ENCODE assay signal across 23 mouse cellular contexts in genomic region chr3:144642141-144642540, GRCm38 (mm10).
"Had no signal": no experiment of that assay in that cellular context is flagged by ENCODE, and none has a peak within 500 bp of the region (broad histone marks: within the 10 kb centered on the region; RNA-seq: fewer than 3 reads in every experiment).

No protein-coding gene starts in this region.

- H3K36me3 ChIP-seq: heart, embryonic 10.5 days; heart, embryonic 12.5 days; hindbrain, embryonic 13.5 days; hindbrain, embryonic 15.5 days; limb, embryonic 13.5 days; limb, embryonic 15.5 days; liver, embryonic 13.5 days; liver, embryonic 15.5 days had no signal

- H3K4me3 ChIP-seq: heart, embryonic 10.5 days; heart, embryonic 12.5 days; hindbrain, embryonic 13.5 days; hindbrain, embryonic 15.5 days; limb, embryonic 13.5 days; limb, embryonic 15.5 days; liver, embryonic 13.5 days; liver, embryonic 15.5 days had no signal

- H3K9me3 ChIP-seq: heart, embryonic 10.5 days; hindbrain, embryonic 13.5 days; hindbrain, embryonic 15.5 days; limb, embryonic 15.5 days; liver, embryonic 13.5 days; liver, embryonic 15.5 days had no signal

- H3K4me2 ChIP-seq: heart, embryonic 12.5 days; hindbrain, embryonic 13.5 days; hindbrain, embryonic 15.5 days; limb, embryonic 13.5 days; limb, embryonic 15.5 days; liver, embryonic 11.5 days; liver, embryonic 13.5 days; liver, embryonic 15.5 days had no signal

- ATAC-seq: hindbrain, postnatal 0 days; intestine, embryonic 16.5 days had no signal

- H3K9ac ChIP-seq: heart, embryonic 12.5 days; hindbrain, embryonic 13.5 days; hindbrain, embryonic 15.5 days; limb, embryonic 13.5 days; limb, embryonic 15.5 days; liver, embryonic 13.5 days; liver, embryonic 15.5 days had no signal

- H3K27ac ChIP-seq: hindbrain, embryonic 13.5 days; hindbrain, postnatal 0 days had no signal

- H3K27me3 ChIP-seq: heart, embryonic 12.5 days; hindbrain, embryonic 13.5 days; hindbrain, embryonic 15.5 days; limb, embryonic 13.5 days; limb, embryonic 15.5 days; liver, embryonic 13.5 days; liver, embryonic 15.5 days had no signal

- DNase-seq: gastrocnemius, postnatal 10 days; gastrocnemius, postnatal 25 days; heart, adult 18-20 months; heart, postnatal 10 days; heart, postnatal 36 days; kidney, adult 11 months; kidney, adult 8-10 months; kidney, postnatal 14 days; kidney, postnatal 36 days; layer of hippocampus, adult 9-11 months; layer of hippocampus, postnatal 36 days; left cerebral cortex, postnatal 4 days; liver, embryonic 13.5 days had no signal
